Mouse (Mus musculus) testis, adult 2 months (tissue): ENCODE results near the gene Ap3d1. TPM values are rescaled to one million over a fixed set of nuclear protein-coding genes. Genes with fewer than 3 reads are reported as not detected.

Source experiments
- H3K27ac ChIP-seq: fragments of 200-500 bp; 2 replicates; pipeline ENCODE4 v1.5.1; 2012; ENCODE audit warnings: low read depth, low read length; ENCODE audit not compliant: control insufficient read depth, insufficient read depth
- H3K27me3 ChIP-seq: fragments of 200-500 bp; 2 replicates; pipeline ENCODE4 v1.6.1; 2012; ENCODE audit warnings: mild to moderate bottlenecking, low read length, moderate library complexity; ENCODE audit not compliant: control insufficient read depth, insufficient read depth
- H3K36me3 ChIP-seq: fragments of 200-500 bp; 2 replicates; pipeline ENCODE4 v1.6.1; 2012; ENCODE audit warnings: mild to moderate bottlenecking, low read length; ENCODE audit not compliant: control insufficient read depth, insufficient read depth
- H3K4me1 ChIP-seq: fragments of 200-500 bp; 2 replicates; pipeline ENCODE4 v1.6.1; 2012; ENCODE audit warnings: low read length; ENCODE audit not compliant: control insufficient read depth, insufficient read depth
- H3K4me3 ChIP-seq: fragments of 200-500 bp; 2 replicates; pipeline ENCODE4 v1.5.1; 2012; ENCODE audit warnings: low read depth, mild to moderate bottlenecking, low read length, moderate library complexity, mixed read lengths; ENCODE audit not compliant: control insufficient read depth
- CTCF ChIP-seq: fragments of 200-500 bp; IDR thresholded peaks from 2 replicates; pipeline ENCODE4 v1.5.1; 2012; ENCODE audit warnings: low read depth, mild to moderate bottlenecking, inconsistent platforms, low read length, moderate library complexity; ENCODE audit not compliant: control insufficient read depth, insufficient read depth, insufficient replicate concordance
- POLR2A ChIP-seq: fragments of 200-500 bp; IDR thresholded peaks from 2 replicates; pipeline ENCODE4 v1.6.1; 2012; ENCODE audit warnings: low read depth, mild to moderate bottlenecking, inconsistent platforms, low read length, moderate library complexity; ENCODE audit not compliant: control insufficient read depth
- polyA plus RNA-seq: library from polyadenylated mRNA; depleted of rRNA; stranded (reverse); fragments of >200 nt; gene quantifications from 2 replicates; pipeline ENCODE4 v1.2.3, GENCODE M21; 2012; rRNA removed

The Ap3d1 gene
- polyA plus RNA-seq, 1 experiment: 178 TPM

DNA sequence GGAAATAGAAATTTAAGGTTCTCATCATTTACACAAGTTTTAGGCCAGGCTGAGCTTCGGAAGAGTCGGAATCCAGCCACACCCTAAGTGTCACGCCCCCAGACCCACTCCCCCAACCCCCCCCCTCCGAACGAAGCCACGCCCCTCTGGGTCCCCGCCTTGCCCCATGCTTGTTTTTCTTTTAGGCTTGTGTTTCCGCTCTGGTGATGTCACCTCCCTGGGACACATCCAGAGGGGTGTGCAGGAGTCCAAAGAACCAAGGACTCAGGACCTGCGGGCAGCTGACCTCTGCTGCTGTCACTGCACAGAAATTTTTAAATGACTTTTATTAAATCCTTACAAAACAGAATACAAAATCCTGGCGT, 77.1 kb downstream of the Ap3d1 start:
- H3K27ac ChIP-seq: peak overlapping the region; percentile 75
- H3K36me3 ChIP-seq: no peaks in the 10 kb centered on the region; the same call in 1 of the 2 replicates
- H3K4me3 ChIP-seq: no peak overlapping the region
- no peak for TF ChIP-seq CTCF
- no peak for TF ChIP-seq POLR2A
- H3K4me1 ChIP-seq: peaks cover 14% of the 10 kb centered on the region
- no peaks in the 10 kb centered on the region for H3K27me3 ChIP-seq

DNA sequence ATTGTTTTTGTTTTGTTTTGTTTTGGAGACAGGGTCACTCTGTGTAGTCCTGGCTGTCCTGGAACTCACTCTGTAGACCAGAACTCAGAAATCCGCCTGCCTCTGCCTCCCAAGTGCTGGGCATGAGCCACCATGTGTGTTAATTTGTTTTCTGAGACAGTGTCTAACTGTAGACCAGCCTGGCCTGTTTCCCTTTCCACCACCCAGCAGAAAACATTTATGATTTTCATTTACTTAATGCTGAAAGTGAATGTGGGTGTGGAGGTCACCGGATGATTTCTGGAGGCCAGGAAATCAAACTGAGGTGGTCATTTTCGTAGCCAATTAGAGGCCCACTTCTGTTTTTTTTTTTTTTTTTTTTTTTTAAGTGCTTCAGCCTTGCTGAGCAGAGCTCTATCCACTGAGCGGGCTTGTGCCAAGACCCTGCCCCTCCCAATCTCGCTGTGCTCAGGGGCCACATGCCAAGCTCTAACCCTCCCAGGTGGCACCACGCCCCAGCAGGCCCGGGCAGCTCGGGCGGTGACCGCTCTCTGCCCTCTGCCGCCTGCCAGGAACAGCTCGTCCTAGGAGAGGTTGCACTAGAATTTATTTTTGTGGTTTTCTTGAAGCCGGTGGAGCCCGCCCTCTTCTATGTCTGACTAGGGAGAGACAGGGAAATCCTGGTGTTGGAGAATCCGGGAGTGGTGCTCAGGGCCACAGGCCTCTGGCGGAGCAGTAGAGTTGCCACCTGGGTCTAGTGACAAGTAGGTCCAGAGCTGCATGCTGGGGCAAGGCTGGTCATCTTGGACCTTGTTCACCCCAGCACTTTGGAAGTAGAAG, 77.7 kb downstream of the Ap3d1 start:
- H3K27me3 ChIP-seq: no peaks in the 10 kb centered on the region
- no peak for TF ChIP-seq CTCF
- no peak for TF ChIP-seq POLR2A
- no peaks in the 10 kb centered on the region; the same call in 1 of the 2 replicates for H3K36me3 ChIP-seq
- peak overlapping the region; percentile 75 for H3K27ac ChIP-seq
- H3K4me3 ChIP-seq: no peak overlapping the region
- peaks cover 11% of the 10 kb centered on the region for H3K4me1 ChIP-seq

DNA sequence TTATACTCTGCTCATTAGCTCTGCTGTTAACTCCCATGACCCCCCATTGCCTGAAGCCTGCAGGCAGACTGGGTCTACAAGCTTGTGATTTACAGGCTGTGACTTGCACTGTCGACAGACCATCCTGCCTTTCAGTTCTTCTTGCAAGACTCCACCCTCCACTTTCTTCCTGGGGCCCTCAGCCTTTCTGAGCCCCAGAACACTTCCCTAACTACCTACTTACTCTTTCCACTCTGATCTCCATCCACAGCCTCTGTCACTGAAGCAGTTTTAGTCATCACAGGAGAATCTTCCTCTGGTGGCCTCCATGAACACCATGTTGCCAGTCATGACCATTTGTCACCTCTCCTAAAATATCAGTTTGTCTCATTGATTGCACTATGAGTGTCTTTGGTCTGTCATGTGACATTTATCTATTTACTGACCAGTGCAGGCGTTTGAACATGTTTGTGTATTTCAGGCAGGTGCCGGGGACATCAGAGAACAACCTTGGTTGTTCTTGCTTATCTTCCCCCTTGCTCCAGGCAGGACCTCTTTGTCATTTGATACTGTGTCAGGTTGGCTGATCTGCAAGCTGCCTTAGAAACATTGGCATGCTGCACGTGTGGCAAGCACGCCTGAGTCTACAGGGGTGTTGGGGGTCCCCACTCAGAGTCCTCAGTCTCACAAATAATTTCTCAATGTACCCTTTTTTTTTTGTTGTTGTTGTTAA, 78.4 kb downstream of the Ap3d1 start:
- no peaks in the 10 kb centered on the region for H3K27me3 ChIP-seq
- H3K27ac ChIP-seq: no peak overlapping the region
- TF ChIP-seq CTCF: no peak
- no peak for TF ChIP-seq POLR2A
- H3K36me3 ChIP-seq: no peaks in the 10 kb centered on the region; the same call in 1 of the 2 replicates
- H3K4me3 ChIP-seq: no peak overlapping the region
- peaks cover 14% of the 10 kb centered on the region for H3K4me1 ChIP-seq

DNA sequence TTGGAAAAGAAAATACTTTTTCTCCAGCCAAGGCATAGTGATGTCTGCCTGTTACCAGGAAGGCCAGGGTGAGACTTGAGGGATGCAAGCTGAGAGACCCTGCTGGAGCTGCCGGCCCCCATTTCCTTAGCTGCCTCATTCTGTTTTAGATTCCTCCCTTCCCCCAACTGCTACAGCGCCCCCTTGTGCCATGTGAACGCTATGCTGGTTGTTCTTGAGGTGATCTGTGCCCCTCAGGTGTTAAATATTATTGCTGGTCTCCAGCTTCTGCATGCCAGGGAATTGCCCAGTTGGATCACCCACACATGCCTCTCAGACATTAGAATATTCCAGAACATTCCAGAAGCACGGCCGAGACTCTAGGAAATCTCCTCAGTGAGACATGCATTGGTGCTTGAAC, 80.9 kb downstream of the Ap3d1 start:
- H3K36me3 ChIP-seq: no peaks in the 10 kb centered on the region
- H3K4me3 ChIP-seq: no peak overlapping the region
- no peak for TF ChIP-seq POLR2A
- peak; percentile 56; the same call in 1 of the 2 replicates for TF ChIP-seq CTCF
- no peaks in the 10 kb centered on the region for H3K27me3 ChIP-seq
- H3K27ac ChIP-seq: no peak overlapping the region
- H3K4me1 ChIP-seq: peaks cover 26% of the 10 kb centered on the region

DNA sequence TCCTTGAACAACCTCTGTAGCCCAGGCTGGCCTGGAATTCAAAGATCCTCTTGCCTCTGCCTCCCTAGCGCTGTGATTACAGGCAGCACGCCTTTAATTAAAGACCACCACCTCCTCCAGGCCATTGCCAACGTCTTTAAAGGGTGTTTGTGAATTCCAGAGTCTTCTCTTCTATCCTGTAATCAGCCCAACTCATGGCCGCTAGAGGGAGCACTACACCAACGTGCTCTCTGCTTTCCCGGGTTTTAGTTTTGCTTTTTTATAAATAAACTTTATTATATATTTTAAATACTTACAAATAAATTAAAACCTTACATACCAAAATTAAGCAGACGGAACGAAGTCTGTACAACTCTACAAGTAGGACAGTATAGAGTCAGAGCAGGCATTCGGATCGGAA, 82.9 kb downstream of the Ap3d1 start:
- Histone ChIP-seq H3K27ac (no peak overlapping the region), H3K36me3 (no peaks in the 10 kb centered on the region), H3K4me3 (no peak overlapping the region), H3K27me3 (no peaks in the 10 kb centered on the region), H3K4me1 (peaks cover 21% of the 10 kb centered on the region)
- TF ChIP-seq POLR2A (no peak), CTCF (no peak)

DNA sequence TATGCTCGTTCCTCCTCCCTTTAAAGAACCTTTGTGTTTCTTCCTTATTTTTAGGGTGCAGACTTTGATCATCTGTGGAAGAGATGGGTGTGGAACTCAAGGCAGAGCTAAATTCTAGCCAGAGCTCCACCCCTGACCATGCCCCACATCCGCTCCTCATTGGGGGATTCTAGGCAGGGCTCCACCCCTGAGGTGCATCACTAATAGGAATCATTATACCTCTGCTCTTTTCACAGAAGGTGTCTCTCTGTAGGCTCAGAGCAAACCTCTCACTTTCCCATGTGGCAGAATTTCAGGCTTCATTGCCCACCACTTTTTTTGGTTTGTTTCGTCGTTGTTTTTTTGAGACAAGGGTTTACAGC, 83.2 kb downstream of the Ap3d1 start:
- TF ChIP-seq CTCF: no peak
- TF ChIP-seq POLR2A: no peak
- no peak overlapping the region for H3K4me3 ChIP-seq
- peaks cover 21% of the 10 kb centered on the region for H3K4me1 ChIP-seq
- H3K27ac ChIP-seq: no peak overlapping the region
- H3K36me3 ChIP-seq: no peaks in the 10 kb centered on the region
- H3K27me3 ChIP-seq: no peaks in the 10 kb centered on the region

DNA sequence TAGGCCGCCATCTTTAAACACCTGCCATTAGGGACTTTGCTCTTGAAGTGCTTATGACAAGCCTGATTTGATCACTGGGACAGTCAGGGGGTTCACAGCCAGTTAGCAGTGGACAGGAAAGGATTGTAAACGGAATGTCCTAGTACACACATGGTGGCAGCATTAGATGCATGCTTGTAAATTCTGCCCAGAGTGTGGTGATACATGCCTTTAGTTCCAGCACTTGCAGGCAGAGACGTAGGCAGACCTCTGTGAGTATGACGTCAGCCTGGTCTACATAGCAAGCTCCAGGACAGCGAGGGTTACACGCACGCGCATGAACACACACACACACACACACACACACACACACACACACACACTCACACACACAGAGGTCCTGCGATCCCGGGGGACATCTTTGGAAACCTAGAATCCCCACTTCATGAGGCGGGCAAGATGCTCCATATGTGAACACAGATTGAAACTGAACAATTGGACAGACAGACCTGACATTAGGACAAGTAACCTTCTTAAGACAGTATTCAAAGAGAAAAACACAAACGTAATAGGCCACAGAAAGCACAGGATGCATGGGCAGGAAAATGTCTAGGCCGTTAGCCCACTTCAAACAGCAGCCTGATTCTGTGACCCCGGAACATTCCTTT, 83.7 kb downstream of the Ap3d1 start:
- Histone ChIP-seq H3K36me3 (no peaks in the 10 kb centered on the region), H3K27ac (no peak overlapping the region), H3K4me3 (no peak overlapping the region), H3K27me3 (no peaks in the 10 kb centered on the region), H3K4me1 (peaks cover 21% of the 10 kb centered on the region)
- no peak for TF ChIP-seq POLR2A
- TF ChIP-seq CTCF: no peak

Other genes starting within 250 kb of the Ap3d1 start
- 0.43 and 0.52 TPM in 2 replicates for gene Onecut3, start 247.4 kb downstream of the Ap3d1 start, polyA plus RNA-seq
- 1,123 and 1,230 TPM in 2 replicates for gene Atp8b3, start 203.1 kb downstream of the Ap3d1 start, polyA plus RNA-seq
- gene Rexo1, start 180.7 kb downstream of the Ap3d1 start, polyA plus RNA-seq: 201 and 214 TPM in 2 replicates
- 7.5 and 7.7 TPM in 2 replicates for gene Klf16, start 164.9 kb downstream of the Ap3d1 start, polyA plus RNA-seq
- 246 and 291 TPM in 2 replicates for gene Abhd17a, start 151.9 kb downstream of the Ap3d1 start, polyA plus RNA-seq
- 58.8 and 61.6 TPM in 2 replicates for gene Scamp4, start 139.4 kb downstream of the Ap3d1 start, polyA plus RNA-seq
- gene Adat3, start 139.4 kb downstream of the Ap3d1 start, polyA plus RNA-seq: 46.6 and 56.1 TPM in 2 replicates
- gene Gm49322, start 136.2 kb downstream of the Ap3d1 start, polyA plus RNA-seq: 1.9 and 2.1 TPM in 2 replicates
- gene Csnk1g2, start 119.4 kb downstream of the Ap3d1 start, polyA plus RNA-seq: 1,079 and 1,184 TPM in 2 replicates
- gene Btbd2, start 85.2 kb downstream of the Ap3d1 start, polyA plus RNA-seq: 18.9 and 20.5 TPM in 2 replicates
- 53.5 and 60.4 TPM in 2 replicates for gene Mknk2, start 64.2 kb downstream of the Ap3d1 start, polyA plus RNA-seq
- gene Mob3a, start 40.3 kb downstream of the Ap3d1 start, polyA plus RNA-seq: 11.1 and 12.5 TPM in 2 replicates
- gene Izumo4, start 40.1 kb downstream of the Ap3d1 start, polyA plus RNA-seq: 339 and 385 TPM in 2 replicates
- 168 and 189 TPM in 2 replicates for gene Dot1l, start 12.9 kb upstream of the Ap3d1 start, polyA plus RNA-seq
- gene Sf3a2, start 55.9 kb upstream of the Ap3d1 start, polyA plus RNA-seq: 65.7 and 67.4 TPM in 2 replicates
- 41.4 and 45.8 TPM in 2 replicates for gene Plekhj1, start 56.4 kb upstream of the Ap3d1 start, polyA plus RNA-seq
- gene Amh, start 63.0 kb upstream of the Ap3d1 start, polyA plus RNA-seq: 2.5 and 3.2 TPM in 2 replicates
- gene Jsrp1, start 71.2 kb upstream of the Ap3d1 start, polyA plus RNA-seq: 1.2 and 1.4 TPM in 2 replicates
- gene Oaz1, start 84.4 kb upstream of the Ap3d1 start, polyA plus RNA-seq: 261 and 275 TPM in 2 replicates
- 0.16 and 0.26 TPM in 2 replicates for gene Lingo3, start 101.8 kb upstream of the Ap3d1 start, polyA plus RNA-seq
- 60.3 and 67.0 TPM in 2 replicates for gene Lsm7, start 112.9 kb upstream of the Ap3d1 start, polyA plus RNA-seq
- 169 and 173 TPM in 2 replicates for gene Sppl2b, start 113.0 kb upstream of the Ap3d1 start, polyA plus RNA-seq
- gene Tmprss9, start 129.6 kb upstream of the Ap3d1 start, polyA plus RNA-seq: 2.0 and 2.7 TPM in 2 replicates
- 76.7 and 104 TPM in 2 replicates for gene Timm13, start 158.7 kb upstream of the Ap3d1 start, polyA plus RNA-seq
- gene Lmnb2, start 176.0 kb upstream of the Ap3d1 start, polyA plus RNA-seq: 177 TPM in 2 replicates
- gene Gadd45b, start 187.8 kb upstream of the Ap3d1 start, polyA plus RNA-seq: 7.8 and 9.1 TPM in 2 replicates